Mouse (Mus musculus): Measurements from ENCODE around the gene Gkap1. TPM values are rescaled to one million over a fixed set of nuclear protein-coding genes. Genes with fewer than 3 reads are reported as not detected.

The Gkap1 gene
- polyA plus RNA-seq, 1 experiment from 2014 or later: 19.2 TPM

GRCm38 (mm10) chr13:58206084-58206483 is 69.4 kb downstream of the Gkap1 start:
- WGBS: 78% methylated on average over 4 of the region's 4 CpGs
- Histone ChIP-seq H3K9ac (no peak overlapping the region), H3K27ac (ENCODE audit: low read depth) (no peak overlapping the region), H3K4me3 (ENCODE audit: low read depth, low read length) (no peak overlapping the region), H3K36me3 (ENCODE audit: insufficient read depth) (no peaks in the 10 kb centered on the region; the same call in 1 of the 2 replicates), H3K27me3 (ENCODE audit: insufficient read depth, low read length) (no peaks in the 10 kb centered on the region), H3K4me2 (no peak overlapping the region), H3K4me1 (ENCODE audit: insufficient read depth) (no peaks in the 10 kb centered on the region), H3K9me3 (ENCODE audit: low read depth, low read length) (no peaks in the 10 kb centered on the region)
- DNase-seq (no peak), ATAC-seq (ENCODE audit: insufficient read depth) (no peak)
- no peak for TF ChIP-seq CTCF (IDR thresholded peaks at IDR 0.05; ENCODE audit: low read depth)

- H3K9ac ChIP-seq: no peak overlapping the region
- no peak for ATAC-seq (ENCODE audit: insufficient read depth)
- H3K4me2 ChIP-seq: no peak overlapping the region
- 72% methylated on average over 4 of the region's 4 CpGs for WGBS
- no peak for DNase-seq
- TF ChIP-seq CTCF (IDR thresholded peaks at IDR 0.05; ENCODE audit: low read depth): no peak
- H3K36me3 ChIP-seq (ENCODE audit: insufficient read depth): no peaks in the 10 kb centered on the region; the same call in 1 of the 2 replicates
- H3K4me1 ChIP-seq (ENCODE audit: insufficient read depth): no peaks in the 10 kb centered on the region
- H3K4me3 ChIP-seq (ENCODE audit: low read depth, low read length): no peak overlapping the region
- H3K9me3 ChIP-seq (ENCODE audit: low read depth, low read length): no peaks in the 10 kb centered on the region
- H3K27me3 ChIP-seq (ENCODE audit: insufficient read depth, low read length): no peaks in the 10 kb centered on the region
- H3K27ac ChIP-seq (ENCODE audit: low read depth): no peak overlapping the region
Observed at GRCm38 (mm10) chr13:58204986-58205385, 70.5 kb downstream of the Gkap1 start.

- Histone ChIP-seq H3K4me2 (no peak overlapping the region), H3K4me3 (ENCODE audit: low read depth, low read length) (no peak overlapping the region), H3K27ac (ENCODE audit: low read depth) (no peak overlapping the region), H3K36me3 (ENCODE audit: insufficient read depth) (no peaks in the 10 kb centered on the region; the same call in 1 of the 2 replicates), H3K4me1 (ENCODE audit: insufficient read depth) (no peaks in the 10 kb centered on the region), H3K27me3 (ENCODE audit: insufficient read depth, low read length) (no peaks in the 10 kb centered on the region), H3K9ac (no peak overlapping the region), H3K9me3 (ENCODE audit: low read depth, low read length) (no peaks in the 10 kb centered on the region)
- WGBS: 87% methylated on average over 3 of the region's 3 CpGs
- ATAC-seq (ENCODE audit: insufficient read depth): no peak
- DNase-seq: no peak
- no peak for TF ChIP-seq CTCF (IDR thresholded peaks at IDR 0.05; ENCODE audit: low read depth)
Observed at GRCm38 (mm10) chr13:58204202-58204601, 71.3 kb downstream of the Gkap1 start.

- Histone ChIP-seq H3K27ac (ENCODE audit: low read depth) (no peak overlapping the region), H3K4me2 (no peak overlapping the region), H3K4me3 (ENCODE audit: low read depth, low read length) (no peak overlapping the region), H3K36me3 (ENCODE audit: insufficient read depth) (peaks cover 3% of the 10 kb centered on the region; the same call in 1 of the 2 replicates), H3K9ac (no peak overlapping the region), H3K9me3 (ENCODE audit: low read depth, low read length) (no peaks in the 10 kb centered on the region), H3K27me3 (ENCODE audit: insufficient read depth, low read length) (no peaks in the 10 kb centered on the region), H3K4me1 (ENCODE audit: insufficient read depth) (no peaks in the 10 kb centered on the region)
- no peak for DNase-seq
- no peak for ATAC-seq (ENCODE audit: insufficient read depth)
- WGBS: 88% methylated on average over 1 of the region's 1 CpGs
- no peak for TF ChIP-seq CTCF (IDR thresholded peaks at IDR 0.05; ENCODE audit: low read depth)
Observed at GRCm38 (mm10) chr13:58202903-58203302, 72.6 kb downstream of the Gkap1 start.

GRCm38 (mm10) chr13:58201908-58202307 is 73.6 kb downstream of the Gkap1 start:
- Histone ChIP-seq H3K4me2 (no peak overlapping the region), H3K27ac (ENCODE audit: low read depth) (no peak overlapping the region), H3K4me1 (ENCODE audit: insufficient read depth) (no peaks in the 10 kb centered on the region), H3K36me3 (ENCODE audit: insufficient read depth) (peaks cover 13% of the 10 kb centered on the region; the same call in 1 of the 2 replicates), H3K9me3 (ENCODE audit: low read depth, low read length) (no peaks in the 10 kb centered on the region), H3K27me3 (ENCODE audit: insufficient read depth, low read length) (no peaks in the 10 kb centered on the region), H3K4me3 (ENCODE audit: low read depth, low read length) (no peak overlapping the region), H3K9ac (no peak overlapping the region)
- WGBS: 92% methylated on average over 3 of the region's 3 CpGs
- no peak for TF ChIP-seq CTCF (IDR thresholded peaks at IDR 0.05; ENCODE audit: low read depth)
- DNase-seq: no peak
- ATAC-seq (ENCODE audit: insufficient read depth): no peak

DNA sequence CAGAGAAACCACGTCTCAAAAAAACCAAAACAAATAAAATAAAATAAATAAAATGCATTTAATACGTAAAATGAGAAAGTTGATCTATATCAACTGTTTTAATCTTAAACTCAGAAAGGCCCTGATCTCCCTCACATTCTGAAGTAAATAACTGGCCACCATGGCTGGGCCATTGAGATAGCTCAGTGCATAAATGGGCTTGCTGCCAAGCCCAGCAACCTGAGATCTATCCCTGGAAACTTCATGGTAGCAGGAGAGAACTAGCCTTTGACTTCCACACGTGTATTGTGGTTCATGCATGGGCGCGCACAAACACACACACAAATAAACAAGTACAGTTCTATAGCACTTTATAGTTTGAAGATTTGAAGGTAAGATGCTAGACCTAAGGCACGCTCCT is 74.2 kb downstream of the Gkap1 start:
- no peak for TF ChIP-seq CTCF (IDR thresholded peaks at IDR 0.05; ENCODE audit: low read depth)
- H3K4me1 ChIP-seq (ENCODE audit: insufficient read depth): no peaks in the 10 kb centered on the region
- no peaks in the 10 kb centered on the region for H3K27me3 ChIP-seq (ENCODE audit: insufficient read depth, low read length)
- H3K9me3 ChIP-seq (ENCODE audit: low read depth, low read length): no peaks in the 10 kb centered on the region
- no peak overlapping the region for H3K9ac ChIP-seq
- WGBS: 84% methylated on average over 6 of the region's 6 CpGs
- peaks cover 18% of the 10 kb centered on the region for H3K36me3 ChIP-seq (ENCODE audit: insufficient read depth)
- ATAC-seq (ENCODE audit: insufficient read depth) (no peak), DNase-seq (no peak)
- H3K27ac ChIP-seq (ENCODE audit: low read depth): no peak overlapping the region
- no peak overlapping the region for H3K4me3 ChIP-seq (ENCODE audit: low read depth, low read length)
- H3K4me2 ChIP-seq: no peak overlapping the region

DNA sequence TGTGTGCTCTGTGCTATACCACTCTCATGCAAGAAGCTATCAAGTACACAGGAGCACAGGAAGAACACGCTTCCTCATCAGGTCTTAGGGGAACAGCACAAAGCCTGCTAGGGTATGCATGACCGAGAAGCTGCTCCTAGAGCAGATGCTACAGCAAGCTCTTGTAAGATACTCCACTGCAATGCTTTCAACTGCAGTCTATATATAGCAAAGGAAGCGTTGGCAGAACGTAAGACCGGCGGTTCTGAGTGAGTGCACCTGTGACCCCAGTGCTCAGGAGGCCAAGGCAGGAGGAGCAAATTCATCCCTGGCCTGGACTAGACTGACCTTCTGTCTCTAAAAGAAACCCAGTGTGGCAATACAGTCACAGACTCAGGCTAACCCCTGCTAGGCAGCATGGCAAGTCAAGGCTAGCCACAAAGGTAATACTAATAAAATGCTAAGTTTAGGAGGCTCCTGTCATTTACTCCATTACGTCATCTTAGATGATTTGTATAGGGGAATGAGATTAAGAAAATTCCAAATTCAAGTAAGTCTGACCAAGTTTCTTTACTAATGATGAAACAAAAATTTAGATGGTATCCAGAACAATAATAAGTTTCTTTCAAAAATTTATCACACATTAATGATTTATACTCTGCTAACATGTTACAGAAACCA is 77.4 kb downstream of the Gkap1 start:
- Histone ChIP-seq H3K36me3 (ENCODE audit: insufficient read depth) (peaks cover 40% of the 10 kb centered on the region), H3K9ac (no peak overlapping the region), H3K27me3 (ENCODE audit: insufficient read depth, low read length) (no peaks in the 10 kb centered on the region), H3K9me3 (ENCODE audit: low read depth, low read length) (no peaks in the 10 kb centered on the region), H3K4me1 (ENCODE audit: insufficient read depth) (no peaks in the 10 kb centered on the region), H3K4me2 (no peak overlapping the region), H3K27ac (ENCODE audit: low read depth) (no peak overlapping the region), H3K4me3 (ENCODE audit: low read depth, low read length) (no peak overlapping the region)
- ATAC-seq (ENCODE audit: insufficient read depth): no peak
- WGBS: 85% methylated on average over 7 of the region's 7 CpGs
- no peak for TF ChIP-seq CTCF (IDR thresholded peaks at IDR 0.05; ENCODE audit: low read depth)
- DNase-seq: no peak

Data from lung, embryonic 14.5 days (tissue).